Comparison of ENCODE assay signal across 10 mouse cellular contexts in genomic region chr13:6341102-6341737, GRCm38 (mm10).
DNase-seq lines count a peak whose midpoint lies in the region; ATAC-seq lines count a peak whose summit lies in the region.
"Had no signal": no experiment of that assay in that cellular context is flagged by ENCODE, and none has a peak within 500 bp of the region (broad histone marks: within the 10 kb centered on the region; RNA-seq: fewer than 3 reads in every experiment).

No protein-coding gene starts in this region.

- no peak overlapping the region for H3K4me3 ChIP-seq in midbrain, embryonic 13.5 days (replicated peaks)
- no peak overlapping the region for H3K4me3 ChIP-seq in midbrain, embryonic 11.5 days (ENCODE audit: low read depth, low read length)

- ATAC-seq in cerebellum, adult (ENCODE audit: insufficient number of reproducible peaks, low FRiP score, low TSS enrichment) = peak; percentile 70; the same call in 1 of the 2 replicates
- ATAC-seq in midbrain, embryonic 13.5 days = 0 out of 2 replicates have a peak, but pooled peaks have one; percentile 50
- no peak for ATAC-seq in midbrain, embryonic 11.5 days (ENCODE audit: low FRiP score)
- ATAC-seq: lung, postnatal 0 days had no signal

- H3K27ac ChIP-seq in midbrain, embryonic 13.5 days = no peak overlapping the region
- H3K27ac ChIP-seq in midbrain, embryonic 11.5 days (ENCODE audit: low read depth, low read length) = no peak overlapping the region

- no peaks in the 10 kb centered on the region for H3K36me3 ChIP-seq in midbrain, embryonic 13.5 days
- no peaks in the 10 kb centered on the region for H3K36me3 ChIP-seq in midbrain, embryonic 11.5 days (ENCODE audit: control insufficient read depth, insufficient read depth, low read length)

- no peaks in the 10 kb centered on the region for H3K27me3 ChIP-seq in midbrain, embryonic 13.5 days
- H3K27me3 ChIP-seq in midbrain, embryonic 11.5 days (ENCODE audit: control insufficient read depth, insufficient read depth, low read length) = no peaks in the 10 kb centered on the region

- no peak overlapping the region for H3K4me2 ChIP-seq in midbrain, embryonic 13.5 days (replicated peaks)
- H3K4me2 ChIP-seq in midbrain, embryonic 11.5 days = no peak overlapping the region

- no peak overlapping the region for H3K9ac ChIP-seq in midbrain, embryonic 13.5 days (replicated peaks)
- no peak overlapping the region for H3K9ac ChIP-seq in midbrain, embryonic 11.5 days (ENCODE audit: low read length)

- 64% methylated on average over 3 of the region's 3 CpGs for WGBS in midbrain, embryonic 13.5 days
- 79% methylated on average over 3 of the region's 3 CpGs for WGBS in midbrain, embryonic 11.5 days

- DNase-seq in cerebellum, adult 8-10 months = no peak
- DNase-seq in midbrain, embryonic 11.5 days (ENCODE audit: low spot score, missing footprints) = no peak
- DNase-seq in left cerebral cortex, adult 18-20 months (ENCODE audit: low spot score in 2 of 2) = peak; percentile 58 to 75
- peak; percentile 4 for DNase-seq in skeletal muscle tissue, adult 2 months (ENCODE audit: low read depth, low spot score)
- no peak for DNase-seq in urinary bladder, postnatal 14 days (ENCODE audit: low spot score)
- no peak for DNase-seq in T-cell, adult 2 months (ENCODE audit: low spot score)
- DNase-seq: gastrocnemius, postnatal 10 days had no signal

- no peaks in the 10 kb centered on the region for H3K4me1 ChIP-seq in midbrain, embryonic 13.5 days (replicated peaks)
- no peaks in the 10 kb centered on the region for H3K4me1 ChIP-seq in midbrain, embryonic 11.5 days (ENCODE audit: control insufficient read depth, insufficient read depth, low read length)

- no peaks in the 10 kb centered on the region for H3K9me3 ChIP-seq in midbrain, embryonic 13.5 days
- H3K9me3 ChIP-seq in midbrain, embryonic 11.5 days (ENCODE audit: control insufficient read depth, low read length) = no peaks in the 10 kb centered on the region

Comparison
In these comparisons a context has a peak if more than half of its experiments do, and no peak if none do; other contexts are left out.
1. DNase-seq: peak in left cerebral cortex, adult 18-20 months (2 of 2) and skeletal muscle tissue, adult 2 months (single experiment); none in cerebellum, adult 8-10 months (single experiment), midbrain, embryonic 11.5 days (single experiment), urinary bladder, postnatal 14 days (single experiment) and T-cell, adult 2 months (single experiment).